Mouse (Mus musculus) heart, postnatal 4 days (tissue): ENCODE measurements around the gene Trappc3. TPM values are rescaled to one million over a fixed set of nuclear protein-coding genes. Genes with fewer than 3 reads are reported as not detected.
"Not testable (repeated sequence)": the region's sequence is repeated elsewhere in the genome, so short reads cannot be mapped to it uniquely, and the experiment has no call there.

Source experiments
- DNase-seq: peaks from one replicate; pipeline ENCODE4 v3.0.0; 2021
- total RNA-seq, 2 experiments: library from RNA; stranded (reverse); gene quantifications; 2 replicates each; pipeline ENCODE4 v1.2.3; 2021

Trappc3 gene
- 10 to 100 TPM; 50.7 to 54.3 TPM for total RNA-seq

- DNase-seq, result peak; percentile 100
Measured at GRCm38 (mm10) chr4:126262119-126262807, at the start of gene Trappc3. TSS of gene Trappc3 (plus strand) at chr4:126262325.

- peak; percentile 32 for DNase-seq
Measured at GRCm38 (mm10) chr4:126217771-126218170, 44.4 kb upstream of the Trappc3 start.

- DNase-seq, result not testable (repeated sequence)
Measured at GRCm38 (mm10) chr4:126219540-126219939, 42.6 kb upstream of the Trappc3 start.

- no peak for DNase-seq
Measured at GRCm38 (mm10) chr4:126220045-126220444, 42.1 kb upstream of the Trappc3 start.

- DNase-seq, result no peak
Measured at GRCm38 (mm10) chr4:126222631-126223030, 39.5 kb upstream of the Trappc3 start.

GRCm38 (mm10) chr4:126226640-126227039 lies 35.5 kb upstream of the Trappc3 start:
- no peak for DNase-seq

- DNase-seq, result peak; percentile 96
Measured at GRCm38 (mm10) chr4:126227077-126227761, 34.9 kb upstream of the Trappc3 start.

- DNase-seq, result no peak
Measured at GRCm38 (mm10) chr4:126228144-126228543, 34.0 kb upstream of the Trappc3 start.

GRCm38 (mm10) chr4:126229900-126230299 lies 32.2 kb upstream of the Trappc3 start:
- DNase-seq, result no peak

GRCm38 (mm10) chr4:126233676-126234308 lies 28.3 kb upstream of the Trappc3 start:
- no peak for DNase-seq

GRCm38 (mm10) chr4:126234496-126235175 lies 27.5 kb upstream of the Trappc3 start:
- DNase-seq, result no peak

GRCm38 (mm10) chr4:126235191-126235590 lies 26.9 kb upstream of the Trappc3 start:
- DNase-seq, result no peak

- DNase-seq, result no peak
Measured at GRCm38 (mm10) chr4:126236467-126237280, 25.5 kb upstream of the Trappc3 start.

- DNase-seq, result peak; percentile 71
Measured at GRCm38 (mm10) chr4:126237721-126238242, 24.3 kb upstream of the Trappc3 start.

GRCm38 (mm10) chr4:126239862-126240475 lies 22.2 kb upstream of the Trappc3 start:
- no peak for DNase-seq

- no peak for DNase-seq
Measured at GRCm38 (mm10) chr4:126241956-126242355, 20.2 kb upstream of the Trappc3 start.

GRCm38 (mm10) chr4:126242510-126242909 lies 19.6 kb upstream of the Trappc3 start:
- peak; percentile 53 for DNase-seq

GRCm38 (mm10) chr4:126246202-126246889 lies 15.8 kb upstream of the Trappc3 start:
- DNase-seq, result no peak

GRCm38 (mm10) chr4:126248261-126248868 lies 13.8 kb upstream of the Trappc3 start:
- DNase-seq, result no peak

- no peak for DNase-seq
Measured at GRCm38 (mm10) chr4:126250659-126251058, 11.5 kb upstream of the Trappc3 start.
